Mouse (Mus musculus) embryonic fibroblast, embryonic 13.5 days (primary cell): ENCODE measurements at regions not wholly inside any gene's neighbourhood (a gene's known extent, or its start where the extent isn't known, plus 50 kb on each side); places are given as distances from the start of the nearest gene placed in this dataset.

Source experiments
- CTCF ChIP-seq: IDR thresholded peaks from 2 replicates; pipeline ENCODE4 v1.5.1; 2011; ENCODE audit warnings: mild to moderate bottlenecking, control low read depth, low read length, moderate library complexity, borderline replicate concordance; ENCODE audit not compliant: insufficient read depth
- POLR2A ChIP-seq: IDR thresholded peaks from 2 replicates; pipeline ENCODE4 v1.6.1; 2011; ENCODE audit warnings: low read depth, mild to moderate bottlenecking, control low read depth, low read length, moderate library complexity

DNA sequence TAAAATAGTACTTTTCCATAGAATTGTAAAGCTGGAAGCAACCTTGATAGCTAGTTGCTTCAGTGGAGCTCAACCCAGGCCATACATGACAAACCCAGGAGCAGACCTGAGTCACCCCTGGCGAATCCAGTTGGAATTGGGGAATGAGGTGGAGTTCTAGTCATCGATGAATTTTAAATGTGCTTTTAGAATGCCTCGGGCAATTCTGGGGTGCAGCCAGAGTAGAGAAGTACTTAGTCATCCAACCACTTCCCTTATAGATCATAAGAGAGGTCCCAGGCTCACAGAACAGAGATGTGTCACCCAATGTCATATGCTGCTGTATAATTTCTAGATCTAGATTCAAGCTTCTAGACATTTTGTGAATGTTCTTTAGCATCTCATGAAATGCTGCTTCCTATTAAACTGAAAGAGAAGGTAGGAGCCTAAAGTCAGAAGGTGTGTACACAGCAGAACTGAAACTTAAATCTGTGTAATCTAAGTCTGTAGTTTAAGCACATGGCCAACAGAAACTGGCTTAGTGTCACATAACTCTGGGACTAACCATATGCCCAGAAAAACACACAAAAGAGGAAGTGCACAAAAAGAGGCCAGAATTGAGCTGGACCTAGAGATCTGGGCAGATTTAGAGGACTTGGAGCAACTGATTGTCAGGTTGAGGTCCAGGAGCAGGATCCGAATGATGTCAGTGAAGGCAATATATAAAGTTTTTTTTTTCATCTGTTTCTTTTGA, 269.7 kb downstream of the Smarca1 start:
- TF ChIP-seq CTCF (no peak), POLR2A (no peak)
